Mouse (Mus musculus): ENCODE measurements around the gene Syt1.

- TF ChIP-seq CTCF (IDR thresholded peaks at IDR 0.05; ENCODE audit: low read depth) (no peak), EP300 (IDR thresholded peaks at IDR 0.05; ENCODE audit: low read depth) (no peak)
Observed at GRCm38 (mm10) chr10:108884520-108884919, 126.3 kb downstream of the Syt1 start.
